Mouse (Mus musculus) intestine, postnatal 0 days (tissue): Measurements from ENCODE around the gene Calhm1. TPM values are rescaled to one million over a fixed set of nuclear protein-coding genes. Genes with fewer than 3 reads are reported as not detected.
"Not testable (repeated sequence)": the region's sequence is repeated elsewhere in the genome, so short reads cannot be mapped to it uniquely, and the experiment has no call there.

Experiments used
- ATAC-seq: fragments of 200-750 bp; cut with Nextera tagmentation; 2 replicates; pipeline ENCODE4 v1.8.0; 2017; ENCODE audit warnings: mild to moderate bottlenecking, moderate TSS enrichment, moderate library complexity
- H3K27ac ChIP-seq: fragments of 300-500 bp; sonication (generic); 2 replicates; pipeline ENCODE4 v1.5.1; 2014; ENCODE audit warnings: mild to moderate bottlenecking, low read depth, low read length, moderate library complexity
- H3K27me3 ChIP-seq: fragments of 300-500 bp; sonication (generic); replicated peaks from 2 replicates; pipeline ENCODE4 v1.6.1; 2014; ENCODE audit warnings: low read length, mixed read lengths; ENCODE audit not compliant: control insufficient read depth, insufficient read depth
- H3K36me3 ChIP-seq: fragments of 300-500 bp; sonication (generic); 2 replicates; pipeline ENCODE4 v1.6.1; 2014; ENCODE audit warnings: mild to moderate bottlenecking, moderate library complexity; ENCODE audit not compliant: control insufficient read depth, insufficient read depth
- H3K4me1 ChIP-seq: fragments of 300-500 bp; sonication (generic); replicated peaks from 2 replicates; pipeline ENCODE4 v1.6.1; 2014; ENCODE audit warnings: antibody characterized with exemption, low read length, mixed read lengths; ENCODE audit not compliant: control insufficient read depth, insufficient read depth
- H3K4me2 ChIP-seq: fragments of 300-500 bp; sonication (generic); replicated peaks from 2 replicates; pipeline ENCODE4 v1.6.1; 2014; ENCODE audit warnings: low read depth, mild to moderate bottlenecking, moderate library complexity
- H3K4me3 ChIP-seq: fragments of 300-500 bp; sonication (generic); 2 replicates; pipeline ENCODE4 v1.5.1; 2014; ENCODE audit warnings: low read depth, low read length
- H3K9ac ChIP-seq: fragments of 300-500 bp; sonication (generic); 2 replicates; pipeline ENCODE4 v1.6.1; 2014; ENCODE audit warnings: mild to moderate bottlenecking, low read depth, low read length
- H3K9me3 ChIP-seq: fragments of 300-500 bp; sonication (generic); 2 replicates; pipeline ENCODE4 v1.6.1; 2016; ENCODE audit warnings: mixed run types; ENCODE audit not compliant: control insufficient read depth
- CTCF ChIP-seq: sonication (generic); IDR thresholded peaks from 2 replicates; pipeline ENCODE4 v1.5.1; 2016; ENCODE audit warnings: low read depth, mild to moderate bottlenecking, control low read depth, antibody characterized with exemption, moderate library complexity
- WGBS: fragments of 180-500 bp; shearing (Covaris S2); extraction: QIAGEN DNeasy Blood & Tissue Kit; methylation state at CpG from one replicate; pipeline ENCODE4 v1.1.7; 2014; 5-methylcytosine and 5-hydroxymethylcytosine counted together
- polyA plus RNA-seq: library from polyadenylated mRNA; unstranded; fragments of >200 nt; fragmentation: Nextera tagmentation; extraction: Ambion mirVana; gene quantifications from 2 replicates; pipeline ENCODE4 v1.2.1, GENCODE M21; 2015

Gene Calhm1
- polyA plus RNA-seq, 1 experiment from 2014 or later = not detected

DNA sequence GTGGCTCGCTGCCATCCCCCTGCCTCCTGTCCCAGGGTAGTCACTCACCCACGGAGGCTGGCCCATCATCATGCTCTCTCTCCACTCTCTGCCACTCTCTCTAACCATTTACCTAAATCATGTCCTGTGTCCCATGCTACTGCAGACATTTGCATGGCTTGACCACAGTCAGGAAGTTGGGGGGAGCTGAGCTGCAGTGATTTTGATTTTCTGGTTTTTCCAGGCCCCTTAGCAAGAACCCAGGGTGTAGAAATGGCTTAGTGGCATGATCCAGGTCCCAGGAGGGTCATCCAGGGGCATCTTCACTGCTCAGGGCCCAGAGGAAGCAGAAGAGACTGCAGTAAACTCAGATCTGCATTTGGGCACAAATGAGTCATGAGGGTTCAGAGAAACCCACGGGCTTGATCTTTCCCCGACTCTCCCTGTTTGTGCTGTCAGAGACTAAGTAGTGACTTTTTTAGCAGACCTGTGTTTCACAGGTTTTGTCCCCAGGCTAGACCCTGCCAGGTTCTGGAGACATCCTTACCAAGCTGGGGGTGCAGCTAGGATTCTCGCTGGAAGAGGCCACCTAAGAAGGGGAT is 4.3 kb upstream of the Calhm1 start:
- H3K4me3 ChIP-seq = no peak overlapping the region
- TF ChIP-seq CTCF = no peak
- no peaks in the 10 kb centered on the region for H3K4me1 ChIP-seq
- no peaks in the 10 kb centered on the region for H3K9me3 ChIP-seq
- H3K36me3 ChIP-seq = no peaks in the 10 kb centered on the region
- H3K4me2 ChIP-seq = no peak overlapping the region
- no peak overlapping the region for H3K27ac ChIP-seq
- 75% methylated on average over 5 of the region's 5 CpGs for WGBS
- no peak overlapping the region for H3K9ac ChIP-seq
- 0 out of 2 replicates have a peak, but pooled peaks cover 8% of the 10 kb centered on the region for H3K27me3 ChIP-seq
- ATAC-seq = no peak

DNA sequence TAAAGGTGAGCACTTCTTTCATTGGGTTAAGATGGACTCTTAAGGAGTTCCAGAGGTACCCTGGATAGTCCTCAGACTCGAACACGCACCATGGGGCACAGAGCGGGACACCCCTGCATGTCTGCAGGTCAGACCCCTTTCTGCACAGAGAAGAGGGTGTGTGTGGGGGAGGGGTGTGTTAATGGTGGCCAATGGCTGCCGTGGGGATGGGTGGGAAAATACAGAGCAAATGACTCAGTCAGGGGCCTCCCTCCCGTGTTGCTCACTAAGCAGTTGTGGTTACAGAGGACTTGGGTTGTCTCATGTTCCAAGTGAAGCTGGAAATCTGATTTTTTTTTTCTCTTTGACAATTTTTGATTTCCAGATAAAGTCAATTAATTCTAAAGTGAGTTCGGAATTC is 1.6 kb downstream of the Calhm1 start:
- Histone ChIP-seq H3K27ac (no peak overlapping the region), H3K4me1 (peaks cover 5% of the 10 kb centered on the region; the same call in 1 of the 2 replicates), H3K4me2 (no peak overlapping the region), H3K9ac (no peak overlapping the region), H3K36me3 (no peaks in the 10 kb centered on the region), H3K4me3 (no peak overlapping the region), H3K9me3 (no peaks in the 10 kb centered on the region), H3K27me3 (no peaks in the 10 kb centered on the region)
- ATAC-seq = no peak
- WGBS = 74% methylated on average over 6 of the region's 6 CpGs
- TF ChIP-seq CTCF = no peak

DNA sequence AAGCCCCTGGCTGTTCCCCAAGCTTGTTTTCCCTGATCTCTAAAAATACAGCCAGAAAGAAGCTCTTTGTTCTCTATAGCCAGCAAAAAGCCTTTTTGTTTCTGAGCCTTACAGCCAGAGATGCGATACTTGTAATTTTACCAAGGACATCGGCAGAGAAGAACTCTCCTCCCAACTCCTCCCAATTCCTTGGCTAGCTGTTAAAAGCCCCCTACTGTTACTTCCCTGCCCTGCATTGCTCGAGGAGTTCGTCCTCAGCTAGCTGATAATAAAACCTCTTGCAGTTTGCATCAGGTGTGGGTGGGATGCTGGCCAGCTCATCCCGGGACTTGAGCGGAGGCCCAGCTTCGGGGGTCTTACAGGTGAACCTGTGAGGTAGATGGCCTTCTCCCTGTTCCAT is 4.4 kb downstream of the Calhm1 start:
- ATAC-seq, H3K9ac ChIP-seq, H3K4me3 ChIP-seq, H3K27ac ChIP-seq, H3K9me3 ChIP-seq, H3K4me2 ChIP-seq, H3K27me3 ChIP-seq: not testable (repeated sequence)
- Histone ChIP-seq H3K36me3 (peaks cover 11% of the 10 kb centered on the region; the same call in 1 of the 2 replicates), H3K4me1 (peaks cover 13% of the 10 kb centered on the region)
- WGBS = 44% methylated on average over 7 of the region's 7 CpGs
- 0 out of 2 replicates have a peak, but pooled peaks have one; percentile 21 for TF ChIP-seq CTCF

DNA sequence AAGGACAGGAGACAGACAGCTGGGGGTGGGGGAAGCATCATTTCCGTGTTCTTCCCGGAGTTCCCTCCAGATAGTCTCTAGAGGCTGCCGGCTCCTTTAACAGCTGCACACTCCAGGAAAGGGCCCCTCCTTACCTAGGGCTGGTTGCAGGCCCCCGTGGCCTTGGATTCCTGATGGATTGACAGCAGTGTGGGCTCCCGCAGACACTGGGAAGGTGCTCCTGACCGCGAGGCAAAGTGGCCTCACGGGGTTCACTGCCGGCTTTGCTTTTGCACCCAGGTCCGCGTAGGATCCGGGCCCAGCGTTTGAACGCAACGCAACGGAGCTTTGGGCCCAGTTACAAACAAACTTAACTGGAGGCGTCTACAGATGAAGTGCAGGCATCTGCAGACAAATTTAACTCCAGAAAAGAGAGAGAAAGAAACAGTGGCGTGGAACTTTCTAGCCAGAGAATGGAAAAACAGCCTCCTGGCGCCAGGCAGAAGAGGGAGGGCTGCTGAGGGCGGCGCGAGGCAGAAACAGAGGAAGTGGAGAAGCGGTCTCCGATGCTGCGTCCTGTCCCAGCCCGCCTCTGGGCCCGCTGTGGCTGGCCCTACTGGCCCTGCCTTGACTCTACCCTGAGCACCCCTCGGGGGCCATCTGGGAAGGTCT is 6.2 kb downstream of the Calhm1 start, which contains the start of gene Calhm2:
Gene Calhm2 (minus strand): TSS at position 524 of the 651 bp plus-strand sequence.
- Histone ChIP-seq H3K4me1 (peaks cover 13% of the 10 kb centered on the region), H3K36me3 (peaks cover 19% of the 10 kb centered on the region; the same call in 1 of the 2 replicates), H3K9me3 (no peaks in the 10 kb centered on the region), H3K27ac (peak within 1 kb of the TSS; percentile 83), H3K4me3 (peak within 1 kb of the TSS; percentile 44), H3K27me3 (no peaks in the 10 kb centered on the region), H3K9ac (peak within 1 kb of the TSS; percentile 53), H3K4me2 (peak within 1 kb of the TSS; percentile 67)
- no peak for TF ChIP-seq CTCF
- 7% methylated on average over 28 of the region's 28 CpGs for WGBS
- ATAC-seq = peak; percentile 48

GRCm38 (mm10) chr19:47137051-47137581 is 6.9 kb downstream of the Calhm1 start:
- peak overlapping the region; percentile 67 for H3K4me2 ChIP-seq
- H3K36me3 ChIP-seq = peaks cover 26% of the 10 kb centered on the region; the same call in 1 of the 2 replicates
- peak overlapping the region; percentile 44 for H3K4me3 ChIP-seq
- no peak for TF ChIP-seq CTCF
- 2% methylated on average over 6 of the region's 6 CpGs for whole genome bisulfite sequencing
- no peaks in the 10 kb centered on the region for H3K27me3 ChIP-seq
- peaks cover 13% of the 10 kb centered on the region for H3K4me1 ChIP-seq
- H3K9me3 ChIP-seq = no peaks in the 10 kb centered on the region
- peak overlapping the region; percentile 83 for H3K27ac ChIP-seq
- peak overlapping the region; percentile 53 for H3K9ac ChIP-seq
- ATAC-seq = peak; percentile 65

GRCm38 (mm10) chr19:47136170-47136569 is 7.9 kb downstream of the Calhm1 start:
- Histone ChIP-seq H3K27me3 (no peaks in the 10 kb centered on the region), H3K4me3 (no peak overlapping the region), H3K4me1 (peaks cover 13% of the 10 kb centered on the region), H3K9me3 (no peaks in the 10 kb centered on the region), H3K36me3 (peaks cover 34% of the 10 kb centered on the region), H3K9ac (no peak overlapping the region), H3K4me2 (no peak overlapping the region), H3K27ac (no peak overlapping the region)
- 80% methylated on average over 5 of the region's 5 CpGs for WGBS
- ATAC-seq = no peak
- TF ChIP-seq CTCF = no peak
